Mouse (Mus musculus): ENCODE measurements around the gene Gabra5.

GRCm38 (mm10) chr7:57491795-57492194, 18.1 kb downstream of the Gabra5 start:
- TF ChIP-seq GATA1 (IDR thresholded peaks at IDR 0.05; ENCODE audit: low read length) (no peak), TAL1 (IDR thresholded peaks at IDR 0.05; ENCODE audit: low read length) (no peak)
